Mouse (Mus musculus) left cerebral cortex, adult 18-20 months (tissue): ENCODE data around the gene Snx10. TPM values are rescaled to one million over a fixed set of nuclear protein-coding genes. Genes with fewer than 3 reads are reported as not detected.
A peak's percentile ranks its signal among the peaks of the same experiment; 100 is the strongest.

Experiments used
- DNase-seq, 2 experiments: peaks; one replicate each; pipeline ENCODE4 v3.0.0; 2021 to 2022; ENCODE audit warnings: low spot score in 2 of 2, mixed read lengths in 1 of 2
- total RNA-seq, 2 experiments: library from RNA; stranded (reverse); gene quantifications; 2 replicates each; pipeline ENCODE4 v1.2.3; 2021

The Snx10 gene
- total RNA-seq, 2 experiments from 2014 or later, result 104 to 111 TPM

DNA sequence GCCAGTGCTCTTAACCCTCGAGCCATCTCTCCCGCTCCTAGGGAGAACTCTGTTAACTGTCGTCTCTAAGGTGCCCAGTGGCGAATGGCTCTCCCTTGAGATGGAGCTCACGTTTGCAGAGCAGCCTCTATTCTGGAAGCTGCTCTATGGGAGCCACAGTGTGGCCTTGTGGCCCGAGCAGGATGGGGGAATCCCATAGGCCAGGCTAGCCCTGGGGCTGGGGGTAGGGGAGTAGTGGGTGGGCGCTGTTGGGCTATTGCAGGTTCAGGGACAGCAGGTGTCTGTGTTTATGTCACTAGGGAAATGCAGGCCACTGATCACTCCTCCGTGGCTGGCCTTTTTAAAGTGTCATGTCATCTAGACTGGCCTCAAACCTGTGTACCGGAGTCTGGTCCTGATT is 58.4 kb downstream of the Snx10 start:
- DNase-seq, result no peak

DNA sequence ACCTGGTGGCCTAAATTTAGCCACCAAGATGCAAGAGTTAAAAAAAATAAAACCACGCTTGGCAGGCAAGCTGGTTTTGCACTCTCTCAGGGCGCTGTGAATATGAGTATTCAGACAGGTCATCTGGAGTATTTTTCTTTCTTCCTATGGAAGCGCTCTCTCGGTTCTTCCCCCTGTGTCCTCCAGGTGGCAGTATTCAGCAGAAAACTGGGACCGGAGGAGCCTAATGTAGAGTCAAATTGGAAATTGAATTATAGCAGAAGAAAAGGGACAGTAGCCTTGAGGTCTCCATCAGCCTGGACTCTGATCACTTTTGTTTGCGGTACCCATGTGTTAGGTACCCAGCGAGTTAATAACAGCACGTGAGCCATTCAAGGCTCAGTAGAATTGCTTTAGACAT is 62.3 kb downstream of the Snx10 start:
- DNase-seq, result peak; percentile 77 to 80

DNA sequence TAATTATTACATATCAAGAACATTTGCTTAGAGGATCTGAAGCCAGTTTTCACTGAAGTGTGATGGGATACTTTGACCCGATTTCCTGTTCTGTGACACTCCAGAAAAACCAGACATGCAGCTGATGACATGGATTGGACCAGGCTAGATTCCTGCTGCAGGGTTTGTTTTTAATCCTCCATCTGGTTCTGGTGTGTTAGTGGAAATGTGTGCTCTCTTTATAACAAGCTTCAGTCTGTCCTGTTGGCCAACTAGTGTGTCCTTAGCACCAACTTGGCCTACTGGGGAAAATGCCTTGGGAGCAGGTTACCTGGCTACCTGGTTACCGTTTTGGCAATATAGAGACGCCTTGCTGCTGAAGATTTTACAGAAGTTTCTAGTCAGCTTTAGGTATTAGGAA is 63.6 kb downstream of the Snx10 start:
- DNase-seq, result no peak

DNA sequence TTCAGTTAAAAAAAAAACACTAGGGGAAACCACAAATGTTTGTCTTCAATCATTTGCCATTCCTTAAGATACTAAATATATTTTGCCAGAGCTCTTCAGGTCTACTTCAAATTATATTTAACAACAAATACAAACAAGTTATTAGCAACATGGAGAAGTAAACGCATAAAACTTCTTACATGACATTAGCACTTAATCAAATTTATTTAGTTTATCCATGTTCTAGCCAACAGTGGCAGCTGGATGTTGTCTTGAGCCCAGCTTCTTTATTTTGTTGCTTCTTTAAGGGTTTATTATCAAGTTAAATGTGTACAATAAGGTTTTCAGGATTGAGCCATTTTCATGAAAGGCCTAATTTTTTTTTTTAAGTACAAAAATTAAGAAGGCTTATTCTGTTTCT is 67.6 kb downstream of the Snx10 start:
- no peak for DNase-seq

DNA sequence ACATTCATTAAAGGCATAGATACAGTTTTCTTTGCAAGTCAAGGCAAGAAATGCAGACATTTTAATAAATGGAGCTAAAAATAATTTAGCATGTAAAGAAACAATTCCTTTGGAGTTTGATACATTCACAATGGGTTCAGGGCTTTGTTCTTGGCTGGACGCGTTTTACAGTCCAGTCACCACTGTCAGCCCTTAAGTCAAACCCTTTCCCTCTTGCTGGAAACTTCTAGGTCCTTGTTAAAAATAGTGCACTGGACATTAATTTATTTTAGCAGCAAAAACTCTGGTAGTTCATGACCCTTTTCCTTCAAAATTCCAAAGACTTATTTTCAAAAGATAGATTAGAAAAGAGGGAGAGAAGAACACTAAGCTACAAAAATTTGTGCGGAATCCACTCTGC is 68.1 kb downstream of the Snx10 start:
- DNase-seq, result no peak

DNA sequence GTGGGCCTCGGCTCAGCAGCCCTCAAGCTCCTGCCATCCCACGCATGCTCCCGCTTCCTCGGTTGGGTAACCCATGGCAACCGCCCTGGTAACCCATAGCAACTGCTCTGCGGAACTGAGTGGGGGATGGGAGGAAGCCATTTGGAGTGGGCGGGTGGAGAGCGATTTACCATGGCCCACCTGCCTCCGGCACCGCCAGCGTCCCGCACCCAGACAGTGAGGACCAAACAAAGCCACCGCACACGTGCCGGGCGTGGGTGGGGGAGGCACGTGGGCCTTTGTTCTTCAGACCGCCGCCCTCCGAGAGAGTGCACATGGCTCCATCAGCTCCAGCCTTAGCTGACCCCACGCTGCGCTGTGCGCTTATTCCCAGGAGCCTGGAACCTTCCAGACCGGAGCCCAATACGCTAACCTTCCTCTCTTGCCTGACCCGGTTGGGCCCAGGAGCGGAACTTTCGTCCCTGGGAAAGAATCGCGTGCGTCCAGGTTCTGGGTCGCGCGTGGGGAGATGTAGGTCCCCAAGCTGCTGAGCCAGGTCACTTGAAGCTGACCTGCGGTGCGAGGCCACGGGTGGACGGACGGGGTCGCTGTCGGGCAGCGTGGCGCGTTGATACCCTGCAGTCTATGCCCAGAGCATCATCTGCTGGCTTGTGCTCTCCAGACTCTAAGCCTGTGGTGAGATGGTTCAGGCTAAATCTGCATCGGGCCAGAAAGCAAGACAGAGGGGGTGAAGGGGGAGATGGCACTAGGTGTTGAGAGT is 68.8 kb downstream of the Snx10 start:
- DNase-seq, result peak; percentile 94 to 95

DNA sequence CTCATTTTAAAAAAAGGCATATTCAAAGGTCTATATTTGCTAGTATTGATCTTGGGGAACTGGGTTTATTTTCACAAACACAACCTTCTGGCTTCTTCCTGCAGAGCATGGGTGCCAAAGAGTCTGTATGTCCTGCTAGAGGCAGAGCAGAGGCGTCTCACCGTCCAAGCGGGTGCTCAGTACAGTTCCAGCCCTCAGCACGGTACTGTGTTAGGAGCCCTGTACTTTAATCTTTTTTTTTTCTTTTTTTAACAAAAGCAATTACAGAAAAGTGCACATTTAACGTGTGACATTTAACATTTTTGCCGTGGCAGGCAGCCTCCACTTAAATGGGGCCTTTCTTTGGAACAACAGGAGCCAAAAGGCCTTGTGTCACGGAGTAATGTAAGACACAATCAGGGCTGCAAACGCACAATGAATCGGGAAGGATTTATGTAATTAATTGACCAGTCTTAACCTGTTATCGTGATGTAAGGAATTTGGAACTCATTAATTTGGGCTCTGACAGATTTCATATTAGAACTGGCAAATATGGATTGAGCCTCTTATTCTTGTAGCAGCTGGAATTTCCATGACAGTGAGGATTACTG is 69.8 kb downstream of the Snx10 start:
- DNase-seq, result peak in 1 of 2 experiments; percentile 37

DNA sequence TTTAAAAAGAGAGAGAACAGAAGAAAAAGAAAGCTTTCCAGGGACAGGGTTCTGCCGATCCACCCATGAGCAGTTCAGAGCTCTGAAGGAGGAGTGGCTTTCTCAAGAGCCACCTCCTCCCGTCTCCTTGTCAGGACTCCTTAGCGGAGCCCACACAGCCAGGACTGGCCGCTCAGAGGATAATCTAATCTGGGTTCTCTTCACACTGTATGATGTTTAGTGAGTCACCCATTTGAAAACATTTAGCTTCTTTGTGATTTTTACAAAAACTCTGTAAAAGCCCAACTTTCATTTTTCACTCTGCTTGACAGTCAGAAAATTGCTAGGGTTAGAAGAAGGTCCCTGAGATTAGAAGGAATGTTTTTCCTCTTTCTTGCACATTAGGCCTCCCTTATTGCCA is 70.8 kb downstream of the Snx10 start:
- no peak for DNase-seq

DNA sequence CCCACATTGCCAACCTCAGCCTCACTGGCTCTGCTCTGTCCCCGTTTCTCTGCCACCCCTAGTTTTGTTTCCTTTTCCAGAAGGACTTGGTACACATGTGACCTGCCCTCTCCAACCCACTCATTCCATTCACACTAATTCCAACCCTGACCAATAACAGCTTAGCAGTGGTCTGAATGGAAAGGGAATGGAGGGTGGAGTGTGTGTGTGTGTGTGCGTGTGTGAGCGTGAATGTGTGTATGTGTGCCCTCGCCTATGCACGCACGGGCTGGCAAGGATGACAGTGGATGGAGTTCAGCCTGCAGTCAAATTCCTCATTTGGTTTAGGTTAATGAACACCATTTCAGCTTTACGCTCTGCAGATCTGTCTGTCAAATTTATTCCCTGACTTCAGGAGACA is 74.4 kb downstream of the Snx10 start:
- DNase-seq, result no peak

DNA sequence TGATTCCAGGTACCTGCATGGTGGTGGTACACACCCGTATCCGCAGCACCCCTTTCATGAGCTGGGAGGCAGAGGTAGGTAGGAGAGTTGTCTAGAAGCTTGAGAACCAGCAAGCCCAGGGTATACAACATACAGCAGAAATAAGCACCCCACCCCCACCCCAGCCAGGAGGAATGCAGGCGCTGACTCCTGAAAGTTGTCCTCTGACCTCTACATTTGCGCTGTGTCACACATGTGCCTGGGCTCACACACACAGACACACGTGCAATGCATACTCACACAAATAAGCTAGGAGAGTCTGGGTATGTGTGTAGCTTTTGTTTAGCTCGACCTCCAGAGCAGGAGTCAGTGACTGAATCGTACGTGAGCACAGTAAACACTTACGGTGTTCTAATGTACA is 76.7 kb downstream of the Snx10 start:
- DNase-seq, result no peak

DNA sequence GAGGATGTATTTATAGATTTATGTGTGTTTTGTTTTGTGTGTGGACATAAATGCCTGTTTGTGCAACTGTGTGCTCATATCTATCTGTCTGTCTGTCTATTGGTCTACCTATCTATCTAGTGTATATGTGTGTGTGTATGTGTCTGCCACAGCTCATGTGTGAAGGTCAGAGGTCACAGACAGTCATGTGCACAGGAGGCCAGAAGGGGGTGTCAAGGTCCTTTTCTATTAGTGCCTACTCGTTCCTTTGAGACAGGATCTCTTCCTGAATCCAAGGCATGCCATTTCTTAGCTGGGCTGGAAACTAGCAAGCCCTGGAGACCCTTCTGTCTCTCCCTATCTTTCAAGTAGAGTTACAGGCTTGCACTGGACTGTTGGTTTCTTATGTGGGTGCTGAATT is 78.6 kb downstream of the Snx10 start:
- no peak for DNase-seq

DNA sequence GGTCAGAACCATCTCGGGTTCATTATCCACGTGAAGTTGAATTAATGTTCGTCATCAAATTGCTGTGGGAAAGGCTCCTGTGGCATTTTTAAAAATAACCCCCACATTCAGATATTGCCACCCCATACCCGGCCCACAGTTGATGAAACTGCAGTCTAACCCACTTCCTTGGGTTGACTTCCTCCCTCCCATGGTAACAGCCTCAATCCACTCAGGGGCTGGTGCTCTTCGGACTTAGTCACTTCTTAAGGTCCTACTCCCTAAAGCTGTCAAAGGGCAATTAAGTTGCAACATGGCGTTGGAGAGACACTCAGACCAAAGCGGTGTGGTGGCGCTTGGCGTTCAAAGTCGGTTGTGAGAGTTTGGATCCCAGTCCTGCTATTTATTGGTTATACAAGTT is 80.0 kb downstream of the Snx10 start:
- no peak for DNase-seq

DNA sequence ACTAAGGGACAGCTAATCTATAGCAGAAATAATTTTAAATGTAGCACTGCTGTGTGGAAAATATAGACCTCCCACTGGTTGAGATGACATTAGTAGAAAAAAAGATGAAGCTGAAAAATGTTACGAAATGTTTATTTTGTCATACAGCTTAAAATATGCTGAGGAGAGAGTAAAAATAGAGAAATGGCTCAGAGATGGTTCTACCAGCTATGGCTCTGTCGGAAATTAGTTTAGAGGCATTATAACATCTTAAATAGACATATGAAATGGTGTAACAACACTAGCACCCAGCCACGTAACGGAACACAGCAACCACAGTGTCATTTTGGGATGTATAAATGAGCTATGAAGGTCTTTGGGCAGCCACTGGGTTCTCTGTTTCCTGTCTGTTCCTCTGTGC is 82.5 kb downstream of the Snx10 start:
- DNase-seq, result no peak

DNA sequence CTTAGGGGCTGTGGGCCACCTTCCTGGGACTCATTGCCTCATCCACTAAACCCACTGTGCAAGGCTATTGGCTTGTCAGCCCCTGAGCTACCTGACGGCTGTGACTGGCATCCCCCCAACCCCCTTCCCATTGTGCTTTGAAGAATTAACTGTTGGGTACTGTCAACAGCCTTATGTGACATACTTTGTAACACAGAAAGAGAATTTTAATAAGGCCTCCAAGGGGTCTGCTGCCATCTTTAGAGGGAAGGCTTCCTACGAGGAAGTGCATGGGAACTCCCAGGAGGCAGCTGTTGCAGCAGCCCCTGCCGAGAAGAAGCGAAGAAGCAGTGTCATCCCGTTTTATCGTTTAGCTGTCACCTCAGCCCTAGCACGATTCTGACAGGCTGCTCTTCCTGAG is 83.1 kb downstream of the Snx10 start:
- DNase-seq, result no peak

DNA sequence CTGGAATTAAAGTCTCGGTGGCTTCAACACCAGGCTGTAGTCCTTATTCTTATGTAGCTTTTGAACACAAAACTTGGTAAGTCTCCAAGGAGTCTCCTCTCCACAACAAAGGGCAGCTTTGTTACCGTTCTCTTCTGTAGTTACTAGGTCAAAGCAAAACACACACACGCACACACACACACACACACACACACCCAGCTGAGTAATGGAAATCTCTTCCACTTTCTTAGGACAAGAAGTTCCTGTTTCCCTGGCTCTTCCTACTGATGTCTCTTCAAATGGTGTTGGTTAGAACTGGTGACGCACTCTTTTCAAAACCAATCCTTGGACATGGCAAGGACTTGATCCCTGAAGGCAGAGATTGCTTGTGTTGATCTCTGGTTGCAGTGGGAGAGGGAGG is 87.9 kb downstream of the Snx10 start:
- no peak for DNase-seq

DNA sequence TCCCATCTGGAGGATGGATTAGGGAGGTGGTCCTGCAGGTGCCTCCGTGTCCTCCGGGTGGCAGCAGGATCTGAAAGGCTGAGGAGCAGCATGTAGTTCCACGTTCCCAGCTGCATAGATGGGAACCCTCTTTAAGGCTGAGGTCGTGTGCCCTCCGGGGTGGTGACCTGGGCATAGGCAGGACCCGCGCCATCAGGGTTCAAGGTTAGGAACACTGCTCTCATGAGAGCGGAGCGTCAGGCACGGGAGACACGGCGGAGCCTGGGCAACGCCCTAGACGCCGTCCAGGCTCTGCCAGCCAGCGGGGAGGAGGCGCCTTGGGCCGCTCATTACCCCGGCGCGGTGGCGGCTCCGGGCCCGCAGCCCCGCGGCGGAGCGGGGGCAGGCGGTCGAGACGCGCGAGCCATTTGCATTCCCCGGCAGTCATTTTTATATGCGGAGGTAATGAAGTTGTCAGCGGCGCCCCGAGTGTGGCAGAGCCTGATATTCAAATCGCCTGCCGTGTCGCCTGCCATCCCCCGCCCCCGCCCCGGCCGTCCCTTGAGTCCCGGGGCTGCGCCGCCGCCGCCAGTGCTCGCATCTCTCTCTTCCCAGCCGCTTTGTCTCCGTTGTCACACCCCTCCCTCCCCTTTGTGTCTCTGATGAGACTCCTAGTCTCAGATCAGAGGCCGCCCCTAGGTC is 88.8 kb downstream of the Snx10 start:
- DNase-seq, result peak; percentile 41 to 75

DNA sequence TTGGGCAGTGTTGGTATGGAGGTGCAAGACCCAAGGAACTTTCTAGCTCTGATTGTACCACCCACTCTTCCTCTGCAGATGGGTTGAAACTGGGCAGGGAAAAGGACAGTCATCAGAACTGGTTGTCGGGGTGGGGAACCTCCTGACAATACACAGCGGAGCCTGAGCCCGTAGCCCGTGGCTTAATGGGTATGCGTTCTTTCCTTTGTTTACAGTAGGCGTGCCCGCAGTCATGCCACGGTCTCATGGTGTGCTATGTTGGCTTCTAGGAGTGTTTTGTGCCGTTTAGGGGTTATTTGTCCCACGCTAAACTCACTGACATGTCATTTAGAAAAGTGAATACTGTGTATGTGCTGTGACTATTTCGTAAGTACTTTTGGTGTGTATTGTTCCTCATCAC is 90.0 kb downstream of the Snx10 start:
- DNase-seq, result no peak

DNA sequence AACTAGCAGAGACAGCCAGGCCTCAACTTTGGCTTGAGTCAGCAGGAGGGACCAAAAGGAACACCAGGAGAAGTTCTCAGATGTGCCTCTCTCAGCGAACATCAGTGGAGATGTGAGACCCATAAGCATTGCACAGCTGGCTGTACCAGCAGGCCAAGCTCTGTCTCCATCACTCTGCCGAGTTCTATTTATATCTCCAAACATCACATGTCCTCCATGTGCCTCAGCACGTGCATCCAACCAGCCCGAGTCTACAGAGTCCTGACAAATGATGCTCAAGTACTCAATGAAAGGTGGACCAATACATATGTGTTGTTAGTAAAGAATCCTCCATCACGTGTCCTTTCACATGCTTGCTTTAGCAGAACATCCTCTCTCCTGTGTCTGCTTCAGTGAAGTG is 103.1 kb downstream of the Snx10 start:
- no peak for DNase-seq

DNA sequence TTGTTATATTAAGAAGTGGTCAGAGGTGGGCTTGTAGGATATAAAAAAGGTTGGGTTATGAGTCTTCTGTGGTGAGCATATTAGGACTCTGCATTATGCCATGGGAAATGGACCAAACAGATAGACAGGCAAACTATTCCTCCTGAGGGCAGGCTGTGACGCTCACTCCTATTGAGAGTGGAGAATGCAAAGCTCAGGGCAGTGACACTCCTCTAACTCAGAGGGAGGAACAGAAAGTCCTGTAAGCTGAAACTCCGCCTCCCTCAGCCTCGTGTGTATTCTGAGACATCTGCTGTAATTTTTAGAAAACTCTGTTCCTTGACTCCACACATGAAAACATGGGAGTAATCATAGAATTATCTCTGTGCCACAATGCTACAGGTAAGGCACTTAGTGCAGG is 106.0 kb downstream of the Snx10 start:
- no peak for DNase-seq

DNA sequence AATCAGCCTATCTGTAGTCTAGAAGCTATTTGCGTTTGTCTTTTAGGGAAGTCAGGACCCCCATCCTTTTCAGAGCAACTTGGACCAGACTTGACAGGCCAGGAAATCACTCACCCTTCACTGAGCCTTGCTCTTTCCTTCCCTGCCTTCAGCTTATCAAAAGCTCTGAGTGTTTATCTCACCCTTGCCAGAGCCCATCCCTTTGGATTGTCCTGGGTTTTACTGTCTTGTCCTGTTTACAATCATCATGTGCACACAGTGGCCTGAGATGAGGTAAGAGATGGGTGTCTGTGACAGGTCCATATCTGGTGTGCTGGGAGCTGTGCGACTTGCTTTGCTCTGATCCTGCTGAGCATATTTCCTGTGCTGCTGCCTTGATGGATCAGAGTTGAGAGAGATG is 106.5 kb downstream of the Snx10 start:
- no peak for DNase-seq

DNA sequence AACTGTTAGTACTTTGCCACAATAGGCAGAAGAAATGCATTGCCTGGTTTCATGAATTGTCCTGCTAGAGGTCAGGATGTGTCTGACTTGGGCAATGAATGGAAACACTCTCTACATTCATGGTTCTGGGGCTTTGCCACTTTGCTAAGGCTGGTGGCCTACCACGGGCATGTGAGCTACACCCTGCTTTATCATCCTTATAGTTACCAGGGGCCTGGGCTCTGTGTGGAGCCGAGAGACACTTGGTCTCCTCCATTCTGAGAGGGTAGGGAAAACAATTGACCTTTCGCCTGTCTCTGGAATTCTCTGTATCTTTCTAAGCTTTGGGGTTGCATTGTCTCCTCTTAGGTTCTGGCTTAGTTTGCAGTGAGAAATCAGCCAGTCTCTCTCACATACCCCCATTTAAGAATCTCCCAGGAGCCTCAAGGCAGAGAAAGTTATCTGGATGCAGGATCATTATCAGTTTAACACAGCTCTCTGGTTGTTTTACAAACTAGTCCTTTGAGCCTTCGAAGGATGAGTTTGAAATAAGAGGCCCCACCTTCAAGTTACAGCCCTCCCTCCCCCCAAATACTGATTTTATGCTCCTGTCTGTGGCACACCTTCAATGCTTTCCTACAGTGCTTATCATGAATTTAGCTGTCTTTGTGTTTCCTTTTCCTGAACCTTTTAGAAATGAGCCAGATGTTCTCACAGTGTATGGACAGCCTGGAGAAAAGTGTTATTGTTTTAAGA is 109.4 kb downstream of the Snx10 start:
- DNase-seq, result no peak
